Mouse (Mus musculus) left cerebral cortex, adult 18-20 months (tissue): ENCODE data around the gene Sugt1. TPM values are rescaled to one million over a fixed set of nuclear protein-coding genes. Genes with fewer than 3 reads are reported as not detected.

Experiments
- DNase-seq, 2 experiments: peaks; one replicate each; pipeline ENCODE4 v3.0.0; 2021 to 2022; ENCODE audit warnings: low spot score in 2 of 2, mixed read lengths in 1 of 2
- total RNA-seq, 2 experiments: library from RNA; stranded (reverse); gene quantifications; 2 replicates each; pipeline ENCODE4 v1.2.3; 2021

Gene Sugt1
- total RNA-seq, 2 experiments from 2014 or later, result 88.2 to 97.0 TPM

- no peak for DNase-seq
Observed at GRCm38 (mm10) chr14:79606392-79606791, 18.9 kb downstream of the Sugt1 start.

GRCm38 (mm10) chr14:79606867-79607266, 19.4 kb downstream of the Sugt1 start:
- DNase-seq, result peak in 1 of 2 experiments; percentile 16

- no peak for DNase-seq
Observed at GRCm38 (mm10) chr14:79607352-79607751, 19.9 kb downstream of the Sugt1 start.

GRCm38 (mm10) chr14:79608286-79608685, 20.8 kb downstream of the Sugt1 start:
- no peak for DNase-seq

DNA sequence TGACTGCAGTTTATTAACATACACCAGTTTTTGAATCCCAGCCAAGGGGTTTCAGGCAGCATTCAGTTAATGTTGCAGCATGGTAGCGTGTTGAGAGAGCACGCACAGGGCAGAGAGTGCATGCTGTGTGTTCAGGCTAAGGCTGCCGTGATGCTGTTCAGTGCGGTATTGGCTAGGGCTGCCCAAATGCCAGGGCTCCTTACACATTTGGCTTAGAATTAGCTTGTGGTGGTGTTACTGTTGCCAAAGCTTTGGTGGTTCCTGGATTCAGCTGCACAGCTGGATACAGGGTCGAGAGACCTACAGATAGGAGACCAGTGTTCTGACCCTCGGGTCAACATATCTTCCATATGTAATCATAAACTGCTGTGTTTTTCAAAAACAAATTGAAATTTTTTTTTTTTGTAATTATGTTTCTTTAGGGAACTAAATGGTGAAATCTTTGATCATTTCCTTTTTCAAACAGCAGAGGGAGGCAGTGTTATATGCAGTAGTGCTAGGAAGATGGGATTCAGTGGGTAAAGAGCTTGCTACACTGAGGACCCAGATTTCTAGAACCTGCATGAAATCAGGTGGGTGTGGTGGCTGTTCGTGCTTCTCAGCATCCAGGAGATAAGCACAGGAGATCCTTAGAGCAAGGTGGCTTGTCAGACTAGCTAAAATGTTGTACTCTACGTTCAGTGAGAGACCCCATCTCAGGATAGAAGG, 29.8 kb downstream of the Sugt1 start:
- DNase-seq, result peak in 1 of 2 experiments; percentile 10

- no peak for DNase-seq
Observed at GRCm38 (mm10) chr14:79619802-79620201, 32.3 kb downstream of the Sugt1 start.

DNA sequence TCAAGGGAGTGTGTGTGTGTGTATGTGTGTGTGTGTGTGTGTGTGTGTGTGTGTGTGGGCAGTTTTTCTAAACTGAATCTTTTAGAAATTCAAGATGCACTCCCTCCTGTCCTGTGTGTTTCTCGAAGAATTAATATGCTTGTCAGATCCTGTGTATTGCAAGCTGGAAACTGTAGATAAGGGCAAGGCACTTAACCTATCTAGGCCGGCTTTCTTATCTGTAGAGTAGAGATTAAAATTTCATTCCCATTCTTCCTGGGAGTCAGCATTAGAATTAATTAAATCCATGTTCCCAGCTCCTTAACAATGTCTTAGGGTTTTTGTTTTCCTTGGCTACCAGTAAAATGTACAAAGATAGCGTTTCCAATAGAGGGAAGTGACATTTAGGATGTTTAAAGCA, 33.7 kb downstream of the Sugt1 start:
- no peak for DNase-seq

- DNase-seq, result no peak
Observed at GRCm38 (mm10) chr14:79632330-79632729, 44.8 kb downstream of the Sugt1 start.

GRCm38 (mm10) chr14:79633196-79633595, 45.7 kb downstream of the Sugt1 start:
- no peak for DNase-seq

GRCm38 (mm10) chr14:79636814-79637213, 49.3 kb downstream of the Sugt1 start:
- DNase-seq, result no peak

- DNase-seq, result no peak
Observed at GRCm38 (mm10) chr14:79642063-79642462, 54.6 kb downstream of the Sugt1 start.

DNA sequence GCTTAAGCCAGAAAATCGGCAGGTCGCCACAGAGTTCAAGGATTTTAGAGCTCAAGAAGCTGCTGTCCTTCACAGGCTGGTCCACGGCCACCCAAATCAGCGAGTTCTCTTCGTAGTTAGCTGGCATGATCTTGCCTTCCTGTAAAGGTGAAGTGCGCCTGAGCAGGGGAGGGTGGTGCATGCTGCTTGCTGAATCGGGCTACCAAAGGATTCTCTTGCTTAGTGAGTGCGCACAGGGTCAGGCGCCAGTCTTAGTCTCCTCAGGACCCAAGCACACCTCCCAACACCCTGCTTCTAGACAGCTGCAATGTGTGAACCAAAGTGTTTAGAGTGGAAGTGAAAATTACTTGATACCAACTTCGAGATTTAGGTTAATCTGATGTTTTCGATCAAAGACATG, 57.9 kb downstream of the Sugt1 start:
- DNase-seq, result no peak

DNA sequence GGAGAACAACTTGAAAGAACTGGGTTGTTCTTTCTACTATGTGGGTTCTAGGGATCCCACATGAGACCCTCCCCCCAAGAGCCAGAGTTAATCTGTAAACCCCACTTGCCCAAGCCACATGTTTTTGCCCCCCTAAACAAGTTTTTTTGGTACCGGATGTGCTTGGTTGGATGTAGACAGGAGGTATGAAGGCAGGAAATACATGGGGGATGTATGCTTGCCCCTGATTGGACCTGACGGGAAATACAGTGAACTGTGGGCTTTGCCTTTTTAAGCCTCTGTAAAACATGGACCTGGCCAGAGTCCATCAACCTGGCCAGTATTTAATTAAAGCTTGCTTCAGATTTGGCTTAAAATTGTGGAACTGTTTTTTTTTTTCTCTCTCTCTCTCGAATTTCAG, 62.2 kb downstream of the Sugt1 start:
- no peak for DNase-seq

DNA sequence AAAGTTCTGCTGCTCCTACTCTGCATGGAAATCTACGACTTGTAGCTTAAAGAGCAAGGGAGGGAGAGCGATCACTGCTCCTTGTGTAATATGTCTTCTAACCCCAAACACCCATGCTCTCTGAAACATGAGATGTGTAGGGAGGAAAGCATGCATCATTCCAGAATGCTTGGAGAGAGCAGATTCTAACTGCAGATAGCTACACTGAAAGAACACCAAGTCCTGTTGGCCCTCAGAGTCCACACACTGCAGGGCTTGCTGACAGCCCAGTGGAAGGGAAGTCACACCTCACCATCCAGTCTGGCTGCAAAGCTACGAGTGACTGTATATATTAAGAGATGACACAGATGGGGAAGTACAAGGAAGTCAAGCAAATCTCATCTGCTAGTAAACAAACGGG, 65.2 kb downstream of the Sugt1 start:
- DNase-seq, result no peak

GRCm38 (mm10) chr14:79658286-79658685, 70.8 kb downstream of the Sugt1 start:
- peak; percentile 31 to 44 for DNase-seq

GRCm38 (mm10) chr14:79658748-79659508, 71.4 kb downstream of the Sugt1 start:
- no peak for DNase-seq

DNA sequence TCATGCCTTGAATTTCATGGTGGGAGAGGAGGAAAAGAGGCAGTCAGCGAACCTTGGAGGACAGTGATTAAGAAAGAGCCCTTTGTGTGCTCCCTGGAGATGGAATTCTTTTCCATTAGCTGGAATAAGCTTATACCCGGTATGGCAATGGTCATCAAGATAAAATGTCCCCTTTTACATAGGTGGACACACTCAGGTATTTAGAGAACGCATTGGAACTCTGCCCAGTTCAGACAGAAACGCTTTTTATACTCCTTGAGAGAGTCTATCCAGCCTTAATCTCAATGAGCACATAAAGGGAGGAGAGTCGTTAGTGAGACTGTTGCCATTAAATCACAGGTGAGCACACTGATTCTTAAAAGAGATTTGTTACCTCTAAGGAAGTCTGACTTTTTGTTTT, 73.0 kb downstream of the Sugt1 start:
- DNase-seq, result no peak

DNA sequence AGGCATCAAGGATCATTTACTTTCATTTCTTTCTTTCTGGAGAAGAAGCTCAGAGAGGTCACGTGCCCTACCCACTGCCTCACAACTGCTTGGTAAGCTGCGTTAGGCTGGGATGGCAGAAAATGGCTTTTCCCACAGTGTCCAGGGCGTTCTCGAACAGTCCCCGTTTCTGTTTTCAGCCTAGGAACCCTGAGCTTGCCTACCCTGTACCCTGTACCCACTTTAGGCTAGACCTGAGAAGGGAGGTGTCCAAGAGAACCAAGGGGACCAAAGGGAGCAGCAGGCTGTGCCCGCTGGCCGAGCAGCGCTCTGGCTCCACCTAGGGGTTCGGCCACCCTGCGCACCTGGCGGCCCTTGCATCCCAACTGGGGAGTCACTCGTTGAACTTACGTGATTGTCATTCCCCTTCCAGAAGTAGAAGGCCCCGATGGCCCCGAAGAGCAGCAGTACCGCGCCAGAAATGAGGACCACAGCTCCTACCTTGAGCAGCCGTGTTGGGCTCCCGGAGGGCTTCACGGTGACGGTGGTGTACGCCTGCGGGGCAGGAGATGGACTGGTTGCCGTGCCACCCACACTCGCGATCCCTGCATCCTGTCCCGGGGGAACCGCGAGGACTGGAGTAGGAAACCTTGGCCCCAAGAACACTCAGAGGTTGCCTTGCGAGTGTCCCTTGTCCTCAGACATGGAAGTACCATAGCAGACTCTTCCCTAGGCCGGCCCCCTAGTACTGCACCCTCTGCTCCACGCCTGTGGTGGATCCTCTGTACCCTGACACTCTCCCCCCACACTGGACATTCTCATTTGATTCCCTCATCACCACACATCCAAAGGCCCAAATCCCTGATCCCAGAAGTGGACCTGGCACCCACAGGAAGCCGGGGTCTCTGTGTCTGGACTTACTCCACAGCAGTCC, 73.8 kb downstream of the Sugt1 start:
- DNase-seq, result peak; percentile 39 to 57

- no peak for DNase-seq
Observed at GRCm38 (mm10) chr14:79662001-79662400, 74.5 kb downstream of the Sugt1 start, which contains the start of gene Cnmd. TSS of gene Cnmd (minus strand) at chr14:79662170.

GRCm38 (mm10) chr14:79671008-79671407, 83.5 kb downstream of the Sugt1 start:
- DNase-seq, result no peak

GRCm38 (mm10) chr14:79672567-79672966, 85.1 kb downstream of the Sugt1 start:
- DNase-seq, result no peak
